Mouse (Mus musculus) layer of hippocampus, postnatal 36 days (tissue): ENCODE data around the gene Abracl. TPM values are rescaled to one million over a fixed set of nuclear protein-coding genes. Genes with fewer than 3 reads are reported as not detected.

ENCODE experiments used
- DNase-seq, 2 experiments: peaks; one replicate each; pipeline ENCODE4 v3.0.0; 2022
- total RNA-seq, 2 experiments: library from RNA; stranded (reverse); gene quantifications; 2 replicates each; pipeline ENCODE4 v1.2.3; 2021

Abracl gene
- 10 to 100 TPM; 30.3 to 32.2 TPM for total RNA-seq

DNA sequence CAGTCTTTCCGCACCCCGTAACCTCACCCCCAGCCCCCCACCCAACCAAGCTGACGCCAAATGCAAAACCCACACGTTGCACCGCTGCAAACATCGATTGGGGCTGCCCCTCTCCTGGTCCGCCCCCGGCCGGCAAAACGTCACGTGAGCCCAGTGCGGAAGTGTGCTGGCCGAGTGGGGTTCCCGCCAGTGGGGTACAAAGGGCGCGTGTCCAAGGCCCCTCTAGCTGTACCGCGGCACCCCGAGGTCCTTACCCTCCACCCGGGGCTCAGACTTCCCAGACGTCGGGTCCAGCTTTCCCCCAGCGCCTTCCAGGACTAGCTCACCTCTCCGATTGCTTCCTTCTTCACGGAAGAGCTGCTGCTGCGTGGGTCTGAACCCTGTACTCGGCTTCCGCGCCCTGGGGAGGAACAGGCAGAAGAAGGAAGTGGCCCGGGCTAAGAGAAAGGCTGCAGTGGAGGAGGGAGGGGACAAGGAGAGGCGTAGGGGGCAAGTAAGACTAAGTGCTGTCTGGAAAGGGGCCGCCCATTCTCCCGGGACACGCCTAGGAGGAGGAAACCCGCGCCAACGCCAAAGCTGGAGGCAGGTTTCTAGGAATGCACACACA, at the start of gene Abracl:
TSS of gene Abracl (minus strand) at position 548 of the 607 bp plus-strand sequence.
- peak; percentile 52 to 53 for DNase-seq

DNA sequence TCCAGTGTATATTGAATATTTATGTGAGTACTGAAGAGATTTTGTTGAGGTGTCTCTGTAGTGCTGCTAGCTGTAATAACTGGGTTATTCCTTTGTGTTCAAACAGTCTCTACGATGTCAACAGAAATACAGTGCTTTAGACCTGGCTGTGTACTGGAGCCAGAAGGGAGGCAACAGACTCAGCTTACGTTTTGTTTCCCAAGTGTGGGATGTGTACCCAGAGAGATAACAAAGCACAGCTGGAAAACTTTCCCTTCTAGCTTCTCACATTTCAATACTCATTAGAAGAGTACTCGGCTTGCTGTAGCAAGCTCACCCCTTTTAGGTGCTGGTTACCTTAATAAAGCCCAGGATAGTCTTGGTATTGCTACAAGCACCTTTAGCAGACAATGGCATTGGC, 49.8 kb upstream of the Abracl start:
- DNase-seq: no peak

DNA sequence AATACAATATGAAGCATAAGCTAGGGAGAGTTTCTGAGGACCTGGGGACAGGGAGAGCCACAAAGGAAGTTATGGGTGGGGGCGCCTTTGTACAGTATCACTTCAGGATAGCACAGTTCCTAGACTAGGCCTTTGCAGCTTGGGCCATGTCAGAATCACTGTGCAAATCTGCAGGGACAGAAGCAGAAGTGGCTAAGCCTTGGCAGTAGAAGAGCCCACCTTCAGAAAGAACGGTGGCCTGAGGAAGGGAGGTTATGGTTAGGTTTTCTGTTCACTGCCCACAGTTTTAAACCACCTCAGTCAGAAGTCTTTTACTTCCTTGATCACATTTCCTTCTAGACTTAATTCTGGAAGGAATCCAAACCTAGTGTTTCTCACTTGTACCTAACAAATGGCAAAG, 47.5 kb upstream of the Abracl start:
- no peak for DNase-seq

DNA sequence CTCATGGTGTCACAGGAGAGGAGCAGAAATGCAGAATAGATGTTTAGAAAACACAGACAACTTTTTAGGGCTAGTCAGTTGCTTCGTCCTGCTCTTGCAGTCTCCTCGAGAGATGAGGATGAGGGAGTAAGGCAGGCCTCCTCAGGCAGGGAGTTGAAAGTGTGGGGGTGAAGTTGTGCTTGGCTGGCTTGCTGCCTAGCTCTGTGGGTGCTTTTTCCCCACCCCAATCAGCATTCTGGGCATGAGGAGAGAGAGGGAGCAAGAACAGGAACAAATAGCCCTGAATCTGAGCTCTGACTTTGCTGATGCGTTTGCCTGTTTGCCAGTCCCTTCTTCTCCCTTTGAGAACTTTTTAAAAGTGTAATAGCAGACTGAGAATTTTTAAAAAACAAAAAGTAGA, 47.1 kb upstream of the Abracl start:
- DNase-seq: peak; percentile 66 to 70

DNA sequence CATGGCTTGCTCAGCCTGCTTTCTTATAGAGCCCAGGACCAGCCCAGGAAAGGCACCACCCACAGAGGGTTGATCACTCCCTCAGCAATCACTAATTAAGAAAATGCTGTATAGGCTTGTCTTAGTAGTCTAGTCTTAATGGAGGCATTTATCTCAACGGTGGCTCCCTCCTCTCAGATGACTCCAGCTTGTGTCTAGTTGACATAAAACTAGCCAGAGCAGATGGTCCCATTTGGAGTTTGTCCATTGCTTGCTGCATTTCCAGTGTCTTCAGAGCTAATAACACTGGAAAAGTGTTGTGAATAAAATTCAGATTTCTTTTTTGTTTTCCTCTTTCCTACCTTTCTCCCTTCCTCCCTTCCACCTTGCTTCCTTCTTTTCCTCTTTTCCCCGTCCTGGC, 46.5 kb upstream of the Abracl start:
- DNase-seq: no peak

DNA sequence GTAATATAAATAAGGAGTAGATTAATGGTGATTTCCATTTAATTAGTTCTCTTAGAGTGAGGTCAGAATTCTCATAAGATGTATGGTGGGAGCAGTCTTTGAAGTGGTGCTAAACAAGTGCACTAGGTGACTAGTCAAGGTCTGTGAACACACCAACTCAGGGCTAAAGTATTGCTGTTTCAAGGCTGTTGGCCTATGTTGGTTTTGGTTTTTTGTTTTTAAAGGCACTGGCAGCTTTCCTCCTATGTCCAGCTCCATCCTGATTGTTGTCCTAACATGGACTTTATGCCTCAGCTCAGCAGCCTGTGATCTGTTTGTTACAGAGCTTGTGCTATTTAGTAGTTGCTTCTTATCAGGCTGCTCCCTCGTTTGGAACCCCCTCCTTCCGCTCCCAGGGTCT, 45.8 kb upstream of the Abracl start:
- DNase-seq: no peak

DNA sequence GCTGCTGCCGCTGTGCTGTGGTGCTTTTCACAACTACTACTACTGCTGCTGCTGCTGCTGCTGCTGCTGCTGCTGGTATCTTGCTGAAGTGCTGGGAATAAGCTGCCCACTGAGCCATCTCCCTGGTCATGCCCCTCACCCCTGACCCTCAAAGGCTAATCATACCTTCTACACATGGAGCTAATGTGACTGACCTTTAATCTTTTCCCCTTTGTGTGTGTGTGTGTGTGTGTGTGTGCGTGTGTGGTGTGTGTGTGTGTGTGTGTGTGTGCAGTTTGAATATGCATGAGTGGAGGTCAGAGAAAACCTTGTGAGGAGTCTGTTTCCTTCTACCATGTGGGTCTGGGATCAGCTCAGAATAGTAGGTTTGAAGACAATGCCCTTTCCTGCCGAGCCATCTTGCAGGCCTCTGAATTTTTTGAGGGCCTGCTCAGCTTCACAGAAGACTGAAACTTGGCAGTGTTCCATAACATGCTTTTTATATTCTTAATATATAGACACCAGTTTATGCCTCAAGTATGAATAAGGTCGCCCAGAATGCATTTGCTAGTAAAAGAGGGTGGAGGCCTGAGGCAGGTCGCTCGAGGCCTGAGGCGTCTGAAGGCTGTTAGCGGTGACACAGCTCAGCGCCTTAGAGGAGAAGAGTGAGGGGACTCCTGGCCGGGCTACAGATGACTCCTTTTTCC, 44.8 kb upstream of the Abracl start:
- DNase-seq: no peak

DNA sequence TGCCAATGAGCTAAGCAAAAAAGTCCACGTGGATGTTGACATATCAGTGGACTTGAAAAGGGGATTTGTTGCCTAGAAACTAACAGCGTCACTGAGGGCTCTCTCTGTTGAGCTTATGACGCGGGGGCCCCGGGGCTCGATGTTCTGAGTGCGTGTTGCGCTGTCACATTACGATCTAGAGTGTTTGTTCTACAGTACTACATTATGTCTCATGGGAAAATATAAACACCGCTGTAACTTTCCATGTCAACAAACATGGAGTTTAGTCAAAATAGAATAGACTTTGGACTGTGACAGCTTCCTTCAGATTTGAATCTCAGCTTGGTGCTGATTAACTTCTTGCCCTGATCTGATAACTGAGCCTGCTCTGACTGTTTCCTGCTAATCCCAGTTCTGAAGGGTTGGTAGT, 42.9 kb upstream of the Abracl start:
- DNase-seq: no peak

DNA sequence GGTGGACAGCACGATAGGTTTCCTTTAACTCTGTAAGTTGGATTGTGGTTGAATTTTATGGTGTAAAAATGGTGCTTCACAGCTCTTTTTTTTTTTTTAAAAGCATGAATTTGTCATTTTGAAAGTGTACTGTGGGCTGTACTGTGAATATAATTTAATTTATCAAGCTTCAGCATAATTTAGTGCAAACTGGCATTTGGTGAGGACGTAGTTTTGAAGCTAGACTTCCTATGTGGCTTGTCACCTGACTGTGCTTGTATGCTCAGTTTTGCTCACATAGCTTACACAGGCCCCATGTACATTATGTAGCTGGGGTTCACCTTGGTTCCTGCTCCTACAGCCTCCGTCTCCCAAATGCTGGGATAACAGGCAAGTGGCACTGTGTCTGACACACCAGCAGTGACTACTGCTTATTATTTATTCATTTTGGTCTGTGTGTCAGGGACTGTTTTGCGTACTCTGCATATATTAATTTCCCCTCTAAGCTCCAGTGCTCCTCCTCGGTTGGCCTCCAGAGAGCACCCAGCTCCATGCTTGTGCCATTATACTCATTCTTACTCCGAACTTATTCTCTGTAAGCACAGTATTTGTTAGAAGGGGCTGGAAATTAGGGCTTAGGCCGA, 41.6 kb upstream of the Abracl start:
- no peak for DNase-seq

DNA sequence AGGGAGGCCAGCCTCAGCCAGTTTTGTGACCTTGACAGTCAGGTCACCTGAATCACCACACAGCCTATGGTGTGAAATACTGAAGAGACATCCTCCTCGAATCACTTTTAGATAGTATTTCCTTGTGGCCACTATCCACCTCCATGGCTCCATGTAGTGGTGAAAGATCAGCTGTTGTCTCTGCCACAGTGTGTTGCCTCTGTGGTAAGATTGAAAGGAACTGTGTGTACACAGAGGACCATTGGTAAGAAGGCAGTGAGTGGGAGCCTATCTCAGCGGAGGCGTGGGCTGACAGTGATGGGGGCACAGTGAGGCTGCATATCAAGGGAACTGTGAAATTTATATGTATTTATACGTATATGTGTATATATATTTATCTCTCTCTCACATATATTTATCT, 38.4 kb upstream of the Abracl start:
- no peak for DNase-seq

DNA sequence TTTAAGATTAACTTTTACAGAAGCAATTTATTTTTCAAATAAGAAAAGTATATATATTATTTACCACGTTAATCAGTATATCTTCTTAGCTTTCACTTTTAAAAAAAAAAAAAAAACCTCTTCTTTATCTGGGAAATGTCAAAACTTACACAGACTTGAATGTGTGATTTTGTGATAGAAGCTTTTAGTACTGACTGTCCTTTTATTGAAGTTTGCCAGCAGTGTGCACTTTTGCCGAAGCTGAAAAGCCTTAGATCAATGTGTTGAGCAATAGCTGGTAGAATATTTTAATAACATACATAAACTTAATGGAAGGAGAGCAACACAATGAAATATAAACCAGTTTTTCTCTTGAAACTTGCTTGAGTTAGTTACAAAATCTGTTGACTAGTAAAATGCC, 37.7 kb upstream of the Abracl start:
- no peak for DNase-seq

DNA sequence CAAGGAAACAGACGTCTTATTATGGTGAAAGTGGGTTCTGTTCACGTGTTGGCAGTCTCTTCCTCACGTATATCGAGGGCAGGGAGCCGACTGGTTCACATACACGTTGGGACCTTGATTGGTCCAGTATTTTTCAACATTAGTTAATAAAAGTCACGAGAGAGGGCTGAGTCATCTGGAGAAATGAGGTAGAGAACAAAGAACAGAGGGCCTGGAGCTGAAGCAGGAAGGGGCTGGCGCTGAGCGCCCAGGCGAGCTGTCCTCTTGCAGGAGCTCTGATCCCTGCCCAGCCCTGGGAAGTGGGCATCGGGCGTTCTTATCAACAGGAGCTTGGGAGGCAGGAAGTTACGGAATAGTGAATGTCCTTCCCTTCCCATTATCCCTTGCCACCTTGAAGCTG, 36.7 kb upstream of the Abracl start:
- no peak for DNase-seq

DNA sequence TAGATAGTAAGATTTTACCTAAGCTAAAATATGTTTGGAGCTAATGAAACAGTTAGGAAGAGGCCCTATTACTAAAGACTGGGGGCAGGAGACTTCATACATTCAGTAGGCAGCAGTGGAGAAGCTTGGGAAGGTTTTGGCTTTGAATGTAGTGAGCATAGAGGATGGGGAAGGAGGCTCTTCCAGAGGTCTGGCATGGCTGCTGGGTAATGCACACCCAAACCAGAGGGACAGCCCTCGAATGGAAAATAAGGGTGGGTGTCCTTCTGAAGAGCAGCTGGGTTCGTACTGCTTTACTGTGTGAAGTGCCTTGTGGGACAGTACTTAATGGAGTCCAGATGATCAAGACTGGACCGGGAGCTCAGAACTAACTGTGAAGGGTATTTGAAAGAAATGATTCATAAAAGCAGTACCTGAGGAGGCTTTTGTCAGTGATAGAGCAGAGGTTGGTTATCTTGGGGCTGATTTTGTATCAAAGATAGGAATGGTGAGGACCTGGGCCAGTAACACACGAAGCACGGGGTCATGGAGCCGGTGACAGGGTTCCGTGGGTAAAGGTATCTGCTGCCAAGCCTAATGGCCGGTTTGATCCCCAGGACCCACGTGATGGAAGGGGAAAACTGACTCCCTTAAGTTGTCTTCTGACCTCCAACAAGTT, 35.7 kb upstream of the Abracl start:
- no peak for DNase-seq

DNA sequence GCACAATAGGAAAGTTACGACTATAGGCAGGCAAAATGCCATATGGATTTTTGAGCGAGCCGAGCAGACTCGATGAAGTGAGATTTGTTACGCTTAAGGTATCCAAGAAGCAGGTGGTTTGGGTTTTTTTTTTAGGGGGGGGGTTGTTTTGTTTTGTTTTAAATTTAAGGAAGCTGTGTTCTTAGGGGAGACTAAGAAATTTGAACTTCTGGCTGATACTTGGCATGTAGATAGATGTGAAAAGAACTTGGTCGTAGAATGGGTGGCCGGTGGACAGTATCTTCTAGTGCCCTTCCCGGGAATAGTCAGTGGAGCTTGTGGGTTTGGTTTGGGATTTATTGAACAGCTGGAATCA, 33.3 kb upstream of the Abracl start:
- no peak for DNase-seq

DNA sequence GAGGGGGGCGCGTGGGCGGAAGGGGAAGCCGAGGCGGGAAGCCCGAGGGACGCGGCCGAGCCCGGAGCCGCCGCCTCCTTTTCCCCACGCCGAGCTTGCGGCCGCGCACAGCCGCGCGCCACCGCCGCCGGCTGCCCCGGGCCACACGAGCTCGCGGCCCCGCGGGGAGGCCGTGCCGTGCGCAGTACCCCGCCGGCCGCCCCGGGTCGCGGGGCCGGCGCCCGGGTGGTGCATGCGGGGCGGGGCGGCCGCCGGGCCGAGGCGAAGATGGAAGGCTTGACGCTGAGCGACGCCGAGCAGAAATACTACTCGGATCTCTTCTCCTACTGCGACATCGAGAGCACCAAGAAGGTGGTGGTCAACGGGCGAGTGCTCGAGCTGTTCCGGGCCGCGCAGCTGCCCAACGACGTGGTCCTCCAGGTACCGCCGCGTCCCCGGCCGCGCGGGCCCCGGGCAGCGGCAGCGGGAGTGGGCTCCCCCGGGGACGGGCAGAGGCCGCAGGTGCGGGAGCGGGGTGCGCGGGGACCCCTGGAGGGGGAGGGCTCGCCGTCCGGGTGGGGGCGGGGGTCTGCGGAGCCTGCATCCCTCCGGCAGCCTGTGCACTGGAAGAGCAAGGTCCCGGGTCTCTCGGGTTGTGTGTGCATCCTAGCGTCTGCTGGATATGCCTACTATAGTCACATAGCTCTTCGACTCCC, 32.8 kb upstream of the Abracl start, which contains the start of gene Reps1:
TSS of gene Reps1 (plus strand) at position 166 of the 695 bp plus-strand sequence.
- DNase-seq: peak in 1 of 2 experiments; percentile 26

DNA sequence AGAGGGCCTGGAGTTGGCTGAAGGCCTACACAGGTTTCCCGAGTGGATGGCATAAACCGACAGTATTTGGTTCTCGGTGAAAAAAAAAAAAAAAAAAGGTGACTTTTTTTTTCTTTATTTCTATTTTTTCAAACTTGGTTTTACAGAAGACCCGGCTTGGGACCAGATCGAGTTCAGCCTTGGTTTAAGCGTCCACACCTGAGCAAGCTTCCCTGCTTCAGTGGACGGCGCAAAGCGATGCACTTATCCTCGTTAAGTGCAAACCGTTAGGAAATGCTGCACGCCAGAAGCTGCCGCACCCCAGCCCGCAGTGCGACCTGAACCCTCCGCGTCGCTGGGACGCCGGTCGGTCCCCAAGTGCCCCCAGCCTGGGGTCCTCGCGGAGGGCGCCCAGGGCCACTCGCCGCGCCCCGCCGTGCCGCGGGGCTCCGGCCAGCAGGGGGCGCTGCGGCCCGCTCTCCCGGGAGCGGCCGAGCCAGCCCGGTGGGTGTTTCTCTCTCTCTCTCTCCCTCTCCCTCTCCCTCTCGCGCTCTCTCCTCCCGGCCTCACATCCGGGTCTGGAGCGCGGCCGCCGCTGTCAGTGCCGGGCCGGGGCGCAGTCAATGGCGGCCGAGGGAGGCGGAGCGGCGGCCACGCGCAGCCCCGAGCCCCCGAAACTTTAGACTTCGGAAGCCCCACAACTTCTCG, 32.1 kb upstream of the Abracl start:
- peak; percentile 81 to 83 for DNase-seq

DNA sequence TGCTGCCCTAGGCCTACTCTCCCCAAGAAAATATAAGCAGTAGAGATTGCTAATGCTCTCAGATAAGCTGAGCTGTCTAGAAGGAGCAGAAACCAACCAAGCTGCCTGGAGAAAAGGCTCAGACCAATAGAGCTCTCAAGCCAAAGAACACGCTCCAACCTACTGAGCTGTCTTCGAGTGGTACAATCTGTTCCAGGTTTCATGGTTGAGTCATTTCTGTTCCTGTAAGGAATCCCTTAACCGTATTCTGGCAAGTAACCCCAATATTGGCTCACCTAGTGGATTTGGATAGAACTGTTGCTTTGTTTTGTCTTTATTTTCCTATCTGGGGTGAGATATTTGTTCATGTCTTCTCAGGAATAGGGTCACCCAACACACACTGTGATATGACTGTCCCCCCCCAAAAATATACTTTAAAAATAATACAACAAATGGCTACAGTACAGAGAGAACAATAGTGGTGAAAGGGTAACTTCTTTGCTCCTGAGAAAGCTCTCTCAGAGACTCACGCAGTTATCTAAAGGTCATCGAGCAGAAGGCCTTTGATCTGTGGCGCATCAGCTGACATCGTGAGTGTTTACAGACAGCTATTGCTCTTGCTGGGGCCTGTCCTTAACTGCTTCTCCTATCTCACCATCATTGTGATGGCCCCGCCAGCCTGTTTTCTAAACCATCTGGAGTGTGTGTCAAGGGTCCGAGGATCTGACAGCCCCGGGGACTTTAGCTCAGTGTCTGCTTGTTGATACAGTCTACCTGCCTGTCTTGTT, 24.5 kb upstream of the Abracl start:
- DNase-seq: no peak

DNA sequence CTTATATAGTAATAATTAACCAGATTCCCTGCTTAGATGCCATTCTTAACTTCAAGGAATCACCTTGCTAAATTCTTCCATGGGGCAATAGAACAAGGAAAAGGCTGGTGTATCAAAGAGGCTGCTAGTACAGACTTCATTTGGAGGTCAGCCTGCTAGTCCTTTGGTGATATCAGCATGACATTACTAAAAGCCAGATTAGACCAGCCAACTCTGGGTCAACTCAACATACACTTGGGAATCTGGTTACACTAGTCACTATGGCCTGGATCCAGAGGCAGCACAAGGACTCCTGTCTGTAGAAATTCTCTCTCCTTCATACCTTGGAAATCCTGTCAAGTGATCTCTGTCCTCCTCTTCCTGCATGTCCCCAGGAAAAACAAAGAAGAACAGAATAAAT, 23.3 kb upstream of the Abracl start:
- no peak for DNase-seq

DNA sequence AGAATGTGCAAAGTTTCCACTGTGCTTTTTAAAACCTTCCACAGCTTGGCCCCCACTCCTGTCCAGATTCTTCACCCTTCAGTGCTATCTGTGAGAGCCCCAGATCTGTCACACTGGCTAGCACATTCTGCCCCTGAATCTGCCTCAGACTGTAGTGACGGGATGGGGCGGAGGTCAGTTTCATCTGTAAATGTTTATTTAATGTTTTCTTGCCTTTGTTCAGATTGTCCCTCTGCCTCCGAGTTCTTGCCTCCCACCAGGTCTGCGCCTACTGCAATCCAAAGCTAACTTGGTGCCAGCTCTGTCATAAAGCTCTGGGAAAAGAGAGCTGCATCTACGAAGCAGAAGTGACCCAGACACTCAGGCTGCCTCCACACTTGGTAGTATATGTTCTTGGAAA, 13.8 kb upstream of the Abracl start:
- DNase-seq: no peak

DNA sequence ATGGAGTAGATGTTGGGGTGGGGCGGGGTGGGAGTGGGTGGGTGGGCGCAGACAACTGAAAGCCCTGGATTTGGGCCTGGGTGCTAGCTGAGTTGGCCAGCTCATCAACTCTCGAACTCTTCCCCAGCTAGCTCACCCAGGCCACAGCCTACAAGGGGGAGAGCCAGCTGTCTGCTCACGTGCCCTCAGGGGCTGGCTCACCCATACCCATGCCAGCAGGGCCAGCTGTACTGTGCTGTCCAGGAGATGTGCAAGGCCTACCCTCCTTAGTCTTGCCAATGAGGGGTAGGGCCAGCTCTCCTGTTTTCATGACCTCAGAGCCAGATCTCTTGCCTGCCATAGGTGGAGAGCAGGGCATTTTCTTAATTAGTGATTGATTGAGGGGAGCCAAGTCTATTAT, 11.3 kb upstream of the Abracl start:
- no peak for DNase-seq

DNA sequence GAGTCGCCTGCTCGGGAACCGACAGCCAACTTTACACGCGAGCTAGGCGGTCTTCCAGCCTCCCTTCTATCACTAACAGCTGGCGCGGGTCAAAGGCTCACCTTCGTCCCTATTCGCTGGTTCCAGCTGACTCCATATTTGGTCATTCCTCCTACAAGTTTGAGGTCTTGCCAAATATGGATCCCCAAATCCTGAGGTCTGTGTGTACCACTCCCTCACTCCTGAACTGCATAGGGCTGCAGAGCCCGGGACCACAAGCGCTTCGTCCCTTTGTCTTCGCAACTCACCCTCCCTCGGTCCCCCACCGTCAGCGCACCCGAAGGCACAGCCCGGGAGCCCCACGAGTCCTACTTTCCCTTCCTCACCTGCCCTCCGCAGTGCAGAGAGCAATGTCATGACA, 776 bp downstream of the Abracl start:
- peak; percentile 27 to 44 for DNase-seq
